Mouse (Mus musculus): Measurements from ENCODE around the gene Coa5. TPM values are rescaled to one million over a fixed set of nuclear protein-coding genes. Genes with fewer than 3 reads are reported as not detected.

Gene Coa5
- total and polyA plus RNA-seq, 3 experiments, result 43.8 to 79.8 (median 62.8) TPM

DNA sequence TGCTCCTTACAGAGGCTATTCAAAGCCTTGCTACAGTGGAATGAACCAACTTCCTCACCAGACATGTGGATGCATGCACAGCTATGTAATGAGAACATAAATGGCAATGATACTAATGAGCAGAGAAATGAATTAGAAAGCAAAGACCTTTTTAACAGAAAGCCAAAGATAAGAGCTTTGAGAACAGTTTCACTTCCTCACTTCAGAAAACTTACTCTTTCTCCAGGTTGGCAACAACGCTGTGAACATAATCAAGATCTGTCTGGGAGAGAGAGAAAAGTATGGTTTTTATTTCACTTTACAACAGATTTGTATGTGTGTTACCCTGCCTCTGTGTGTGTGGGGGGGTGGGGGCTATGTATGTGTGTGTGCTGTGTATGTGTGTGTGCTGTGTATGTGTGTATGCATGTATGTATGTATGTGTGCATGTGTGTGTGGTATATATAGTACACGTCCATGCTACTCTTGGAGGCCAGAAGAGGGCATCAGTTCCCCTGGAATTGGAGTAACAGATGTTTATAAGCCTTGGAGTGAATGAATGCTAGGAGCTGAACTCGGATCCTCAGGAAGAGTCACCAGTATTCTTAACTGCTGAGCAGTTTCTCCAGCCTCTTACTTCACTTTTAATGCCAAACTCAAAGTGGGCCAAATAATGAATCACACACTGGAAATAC is 36.6 kb upstream of the Coa5 start:
- Histone ChIP-seq H3K79me2 (replicated peaks; ENCODE audit: control insufficient read depth, extremely low read depth, insufficient read depth, poor library complexity, severe bottlenecking) (peaks cover 3% of the 10 kb centered on the region), H3K36me3 (replicated peaks in 1 of 2; ENCODE audit: control insufficient read depth in 1 of 2, insufficient read depth in 1 of 2, low read length in 1 of 2) (peaks cover 34 to 57% of the 10 kb centered on the region in 2 experiments), H3K9ac (ENCODE audit: insufficient read depth, low read depth) (no peak overlapping the region), H3K4me2 (ENCODE audit: insufficient read depth, low read depth, poor library complexity, severe bottlenecking) (no peak overlapping the region), H3K4me3 (replicated peaks in 1 of 3; ENCODE audit: low read depth in 2 of 3, low read length in 2 of 3, poor library complexity in 1 of 3) (no peak overlapping the region), H3K4me1 (ENCODE audit: control insufficient read depth in 1 of 2, insufficient read depth in 2 of 2) (peaks cover 6 to 31% of the 10 kb centered on the region in 2 experiments), H3K27ac (ENCODE audit: insufficient read depth, low read depth) (peak overlapping the region; percentile 71), H3K27me3 (replicated peaks) (no peaks in the 10 kb centered on the region), H3K9me3 (replicated peaks; ENCODE audit: low read length) (peaks cover 9% of the 10 kb centered on the region)
- dilution Hi-C loops (cut with MboI; ENCODE audit: extremely low pct_ligation_motif_present, extremely low pct_unique_long_range_greater_than_20kb, low sequenced_read_pairs), result no loop called here
- in situ Hi-C loops (cut with MboI; ENCODE audit: low pct_ligation_motif_present, low pct_unique_long_range_greater_than_20kb, low sequenced_read_pairs), result loop anchor here (10.0 kb wide), 1 partner anchor 192 kb away; no protein-coding TSS in a partner anchor
- DNase-seq (ENCODE audit: extremely low read depth), result no peak
- TF ChIP-seq GABPA (IDR thresholded peaks at IDR 0.05; ENCODE audit: insufficient replicate concordance, low read depth, low read length) (no peak), NELFE (IDR thresholded peaks at IDR 0.05; ENCODE audit: low read depth, low read length) (no peak), BHLHE40 (IDR thresholded peaks at IDR 0.05; ENCODE audit: low read depth, low read length) (no peak), MXI1 (IDR thresholded peaks at IDR 0.05; ENCODE audit: low read depth, low read length) (no peak), ETS1 (conservative IDR thresholded peaks at IDR 0.05; ENCODE audit: low read depth, low read length) (no peak), SMC3 (IDR thresholded peaks at IDR 0.05; ENCODE audit: low read depth, low read length) (peak; percentile 55), JUND (conservative IDR thresholded peaks at IDR 0.05; ENCODE audit: low read depth, low read length) (no peak), ZMIZ1 (IDR thresholded peaks at IDR 0.05; ENCODE audit: low read depth, low read length) (no peak), ZNF384 (IDR thresholded peaks at IDR 0.05; ENCODE audit: low read depth, low read length) (no peak), TCF12 (IDR thresholded peaks at IDR 0.05; ENCODE audit: low read depth, low read length) (no peak), POLR2AphosphoS2 (IDR thresholded peaks at IDR 0.05; ENCODE audit: low read depth, low read length) (no peak), PAX5 (IDR thresholded peaks at IDR 0.05; ENCODE audit: low read length) (no peak), MAZ (IDR thresholded peaks at IDR 0.05; ENCODE audit: low read depth, low read length) (no peak), MYC (IDR thresholded peaks at IDR 0.05; ENCODE audit: low read depth, low read length) (no peak), CHD2 (IDR thresholded peaks at IDR 0.05; ENCODE audit: low read length) (no peak), EP300 (IDR thresholded peaks at IDR 0.05; ENCODE audit: low read length) (peak; percentile 80), TBP (conservative IDR thresholded peaks at IDR 0.05; ENCODE audit: low read depth, low read length) (no peak), E2F4 (IDR thresholded peaks at IDR 0.05; ENCODE audit: insufficient replicate concordance, low read depth, low read length) (no peak), MAX (IDR thresholded peaks at IDR 0.05; ENCODE audit: low read length) (no peak), POLR2A (IDR thresholded peaks at IDR 0.05; ENCODE audit: low read depth, low read length) (no peak), RAD21 (IDR thresholded peaks at IDR 0.05; ENCODE audit: low read depth, low read length) (peak; percentile 52), JUN (IDR thresholded peaks at IDR 0.05; ENCODE audit: insufficient read depth, low read depth, low read length) (no peak), ZC3H11A (IDR thresholded peaks at IDR 0.05; ENCODE audit: low read depth, low read length) (no peak), RCOR1 (conservative IDR thresholded peaks at IDR 0.05; ENCODE audit: low read depth, low read length) (no peak), CTCF (conservative IDR thresholded peaks at IDR 0.05 in 1 of 2, IDR thresholded peaks at IDR 0.05 in 1 of 2; ENCODE audit: low read depth in 2 of 2, low read length in 2 of 2) (peak in 1 of 2 experiments; percentile 55; a peak in 2 of 4 replicates), IRF4 (IDR thresholded peaks at IDR 0.05; ENCODE audit: low read depth, low read length) (peak; percentile 88), UBTF (IDR thresholded peaks at IDR 0.05; ENCODE audit: low read depth, low read length) (no peak), HCFC1 (IDR thresholded peaks at IDR 0.05; ENCODE audit: low read depth, low read length) (no peak), ZKSCAN1 (IDR thresholded peaks at IDR 0.05; ENCODE audit: borderline replicate concordance, low read depth, low read length) (no peak), ELF1 (IDR thresholded peaks at IDR 0.05; ENCODE audit: low read depth, low read length) (no peak), CHD1 (IDR thresholded peaks at IDR 0.05; ENCODE audit: low read depth, low read length) (no peak), SIN3A (IDR thresholded peaks at IDR 0.05; ENCODE audit: low read length) (no peak), MAFK (IDR thresholded peaks at IDR 0.05; ENCODE audit: insufficient replicate concordance, low read length) (no peak), NRF1 (IDR thresholded peaks at IDR 0.05; ENCODE audit: low read depth, low read length) (no peak), USF2 (conservative IDR thresholded peaks at IDR 0.05; ENCODE audit: low read depth, low read length) (no peak), USF1 (IDR thresholded peaks at IDR 0.05; ENCODE audit: low read depth, low read length) (no peak), KAT2A (IDR thresholded peaks at IDR 0.05; ENCODE audit: insufficient replicate concordance, low read length) (no peak), MEF2A (IDR thresholded peaks at IDR 0.05; ENCODE audit: borderline replicate concordance, low read depth, low read length) (0 out of 2 replicates have a peak, but pooled peaks have one; percentile 13)
